Mouse (Mus musculus): ENCODE measurements around the gene Snrpb. TPM values are rescaled to one million over a fixed set of nuclear protein-coding genes. Genes with fewer than 3 reads are reported as not detected.

Gene Snrpb
- polyA plus RNA-seq, 1 experiment from 2014 or later, result 479 TPM

DNA sequence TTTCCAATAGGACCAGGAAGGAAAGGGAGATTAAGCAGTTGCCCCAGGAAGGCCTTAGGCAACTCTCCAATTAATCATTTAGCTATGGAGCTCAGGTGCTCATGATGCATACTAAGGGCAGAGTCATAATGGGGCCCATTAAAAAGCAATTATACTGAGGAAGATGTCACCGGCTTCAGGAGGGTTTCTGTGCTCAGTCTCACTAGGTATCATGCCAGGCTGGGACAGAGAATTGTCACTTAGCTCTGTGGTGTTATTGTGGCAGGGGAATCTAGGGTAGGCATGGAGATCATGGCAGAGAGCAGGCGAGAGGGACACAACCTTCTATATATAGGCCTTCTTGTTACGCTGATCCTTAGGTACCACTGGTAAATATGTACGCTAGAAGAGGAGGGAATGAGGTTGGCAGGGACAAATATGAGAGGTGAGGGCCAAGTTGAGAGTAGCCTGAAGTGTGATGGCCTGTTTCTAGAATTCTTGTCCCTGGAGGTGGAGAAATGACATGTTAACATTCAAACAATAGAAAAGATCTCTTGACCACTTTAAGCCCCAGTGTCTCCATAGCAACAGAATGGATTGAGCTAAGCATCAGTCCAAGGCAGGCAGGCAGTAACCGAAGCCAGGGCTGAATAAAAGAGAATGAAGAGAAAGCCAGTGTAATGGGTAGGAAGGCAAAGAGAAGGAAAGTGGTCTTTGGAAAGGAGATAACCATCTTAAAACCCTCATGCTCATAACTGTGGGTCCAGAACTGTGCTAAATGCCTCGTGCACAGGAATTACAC lies 53.7 kb downstream of the Snrpb start:
- Histone ChIP-seq H3K4me3 (ENCODE audit: low read depth, low read length) (no peak overlapping the region), H3K27ac (ENCODE audit: low read depth, low read length) (no peak overlapping the region), H3K4me1 (ENCODE audit: control insufficient read depth, insufficient read depth, low read length) (no peaks in the 10 kb centered on the region), H3K27me3 (ENCODE audit: control insufficient read depth, insufficient read depth, low read length) (no peaks in the 10 kb centered on the region), H3K9me3 (replicated peaks; ENCODE audit: control insufficient read depth, low read length) (no peaks in the 10 kb centered on the region), H3K9ac (ENCODE audit: low read depth, low read length) (no peak overlapping the region), H3K36me3 (ENCODE audit: control insufficient read depth, insufficient read depth, low read length) (no peaks in the 10 kb centered on the region), H3K4me2 (no peak overlapping the region)
- WGBS (ENCODE audit: insufficient replicate concordance), result 73% methylated on average over 6 of the region's 6 CpGs
- no peak for ATAC-seq (replicated peaks; ENCODE audit: insufficient number of reproducible peaks, low FRiP score, low TSS enrichment)

Other genes with a start within 250 kb of the Snrpb start
- 0.06 TPM in 1 of 2 replicates, not detected in the other for gene Tgm3, start 167.1 kb downstream of the Snrpb start, polyA plus RNA-seq (2014; fragmentation: Nextera tagmentation; extraction: Ambion mirVana)
- not detected in 2 replicates for gene Tgm6, start 67.0 kb downstream of the Snrpb start, polyA plus RNA-seq (2014; fragmentation: Nextera tagmentation; extraction: Ambion mirVana)
- gene Tmc2, start 15.8 kb upstream of the Snrpb start, polyA plus RNA-seq (2014; fragmentation: Nextera tagmentation; extraction: Ambion mirVana), result not detected in 2 replicates
- gene Nop56, start 95.0 kb upstream of the Snrpb start, polyA plus RNA-seq (2014; fragmentation: Nextera tagmentation; extraction: Ambion mirVana), result 181 and 200 TPM in 2 replicates
- gene Idh3b, start 105.1 kb upstream of the Snrpb start, polyA plus RNA-seq (2014; fragmentation: Nextera tagmentation; extraction: Ambion mirVana), result 234 and 249 TPM in 2 replicates
- 0.58 and 1.1 TPM in 2 replicates for gene Ebf4, start 115.8 kb upstream of the Snrpb start, polyA plus RNA-seq (2014; fragmentation: Nextera tagmentation; extraction: Ambion mirVana)
- gene Cpxm1, start 218.2 kb upstream of the Snrpb start, polyA plus RNA-seq (2014; fragmentation: Nextera tagmentation; extraction: Ambion mirVana), result 27.0 and 31.2 TPM in 2 replicates
- gene Gm28372, start 225.8 kb upstream of the Snrpb start, polyA plus RNA-seq (2014; fragmentation: Nextera tagmentation; extraction: Ambion mirVana), result not detected in 2 replicates
- gene 1700020A23Rik, start 225.9 kb upstream of the Snrpb start, polyA plus RNA-seq (2014; fragmentation: Nextera tagmentation; extraction: Ambion mirVana), result not detected in 2 replicates
- not detected in 2 replicates for gene Tmem239, start 227.1 kb upstream of the Snrpb start, polyA plus RNA-seq (2014; fragmentation: Nextera tagmentation; extraction: Ambion mirVana)
- 45.1 and 52.0 TPM in 2 replicates for gene Vps16, start 244.9 kb upstream of the Snrpb start, polyA plus RNA-seq (2014; fragmentation: Nextera tagmentation; extraction: Ambion mirVana)
- 7.4 and 7.9 TPM in 2 replicates for gene Pced1a, start 245.3 kb upstream of the Snrpb start, polyA plus RNA-seq (2014; fragmentation: Nextera tagmentation; extraction: Ambion mirVana)